Mouse (Mus musculus) inflammation-experienced regulatory T-cells, adult 6 months (primary cell): ENCODE measurements around the gene St6galnac5. TPM values are rescaled to one million over a fixed set of nuclear protein-coding genes. Genes with fewer than 3 reads are reported as not detected.
A peak's percentile ranks its signal among the peaks of the same experiment; 100 is the strongest.

ENCODE experiments used
- ATAC-seq: one replicate; pipeline ENCODE4 v1.8.0; 2017
- polyA plus RNA-seq, 3 experiments: library from polyadenylated mRNA; unstranded; fragments of 100-300 nt; shearing (Covaris generic); gene quantifications; one replicate each; pipeline ENCODE4 v1.2.1; 2017

St6galnac5 gene
- polyA plus RNA-seq, 3 experiments from 2014 or later: 0.08 TPM; not detected in 2

- peak; percentile 73 for ATAC-seq
Measured at GRCm38 (mm10) chr3:152950299-152950698, 31.7 kb downstream of the St6galnac5 start.

- ATAC-seq: no peak
Measured at GRCm38 (mm10) chr3:152949233-152949777, 32.7 kb downstream of the St6galnac5 start.

GRCm38 (mm10) chr3:152948556-152948955 is 33.5 kb downstream of the St6galnac5 start:
- ATAC-seq: no peak

- no peak for ATAC-seq
Measured at GRCm38 (mm10) chr3:152947031-152947640, 34.9 kb downstream of the St6galnac5 start.

GRCm38 (mm10) chr3:152944766-152945165 is 37.3 kb downstream of the St6galnac5 start:
- no peak for ATAC-seq

GRCm38 (mm10) chr3:152942985-152943384 is 39.1 kb downstream of the St6galnac5 start:
- peak; percentile 77 for ATAC-seq

- peak; percentile 90 for ATAC-seq
Measured at GRCm38 (mm10) chr3:152941671-152942070, 40.4 kb downstream of the St6galnac5 start.

- no peak for ATAC-seq
Measured at GRCm38 (mm10) chr3:152936313-152936712, 45.7 kb downstream of the St6galnac5 start.

- ATAC-seq: no peak
Measured at GRCm38 (mm10) chr3:152933737-152934136, 48.3 kb downstream of the St6galnac5 start.

GRCm38 (mm10) chr3:152932544-152932943 is 49.5 kb downstream of the St6galnac5 start:
- no peak for ATAC-seq

GRCm38 (mm10) chr3:152932096-152932495 is 50.0 kb downstream of the St6galnac5 start:
- ATAC-seq: no peak

GRCm38 (mm10) chr3:152931354-152931753 is 50.7 kb downstream of the St6galnac5 start:
- no peak for ATAC-seq

- ATAC-seq: peak; percentile 76
Measured at GRCm38 (mm10) chr3:152929788-152930281, 52.2 kb downstream of the St6galnac5 start.

- peak; percentile 25 for ATAC-seq
Measured at GRCm38 (mm10) chr3:152929256-152929787, 52.7 kb downstream of the St6galnac5 start.

- peak; percentile 60 for ATAC-seq
Measured at GRCm38 (mm10) chr3:152928287-152928975, 53.6 kb downstream of the St6galnac5 start.

GRCm38 (mm10) chr3:152926166-152926565 is 55.9 kb downstream of the St6galnac5 start:
- ATAC-seq: peak; percentile 29

GRCm38 (mm10) chr3:152925364-152925763 is 56.7 kb downstream of the St6galnac5 start:
- ATAC-seq: no peak

GRCm38 (mm10) chr3:152923530-152923929 is 58.5 kb downstream of the St6galnac5 start:
- ATAC-seq: no peak

GRCm38 (mm10) chr3:152920365-152920764 is 61.7 kb downstream of the St6galnac5 start:
- peak; percentile 88 for ATAC-seq

GRCm38 (mm10) chr3:152919101-152919500 is 62.9 kb downstream of the St6galnac5 start:
- ATAC-seq: peak; percentile 18

GRCm38 (mm10) chr3:152917579-152917978 is 64.5 kb downstream of the St6galnac5 start:
- ATAC-seq: peak; percentile 67

GRCm38 (mm10) chr3:152914376-152914775 is 67.7 kb downstream of the St6galnac5 start:
- no peak for ATAC-seq

GRCm38 (mm10) chr3:152913625-152914024 is 68.4 kb downstream of the St6galnac5 start:
- no peak for ATAC-seq
